Mouse (Mus musculus): ENCODE measurements around the gene Mbd6.

Mbd6 gene

GRCm38 (mm10) chr10:127290307-127290929 lies 1.6 kb upstream of the Mbd6 start:
- DNase-seq (ENCODE audit: extremely low read depth, insufficient read length, low spot score) = peak; percentile 99

- peak; percentile 61 for DNase-seq (ENCODE audit: extremely low read depth, insufficient read length, low spot score)
These were observed 864 bp upstream of the Mbd6 start for GRCm38 (mm10) chr10:127289573-127290191.

GRCm38 (mm10) chr10:127288328-127288799 lies 454 bp downstream of the Mbd6 start:
- no peak for DNase-seq (ENCODE audit: extremely low read depth, insufficient read length, low spot score)

GRCm38 (mm10) chr10:127287936-127288293 lies 903 bp downstream of the Mbd6 start:
- no peak for DNase-seq (ENCODE audit: extremely low read depth, insufficient read length, low spot score)

- no peak for DNase-seq (ENCODE audit: extremely low read depth, insufficient read length, low spot score)
These were observed 1.4 kb downstream of the Mbd6 start for GRCm38 (mm10) chr10:127287271-127287935.

- no peak for DNase-seq (ENCODE audit: extremely low read depth, insufficient read length, low spot score)
These were observed 2.1 kb downstream of the Mbd6 start for GRCm38 (mm10) chr10:127286730-127287129.

- DNase-seq (ENCODE audit: extremely low read depth, insufficient read length, low spot score) = no peak
These were observed 2.6 kb downstream of the Mbd6 start for GRCm38 (mm10) chr10:127286194-127286593.

GRCm38 (mm10) chr10:127285644-127286043 lies 3.2 kb downstream of the Mbd6 start:
- no peak for DNase-seq (ENCODE audit: extremely low read depth, insufficient read length, low spot score)

- DNase-seq (ENCODE audit: extremely low read depth, insufficient read length, low spot score) = no peak
These were observed 3.9 kb downstream of the Mbd6 start for GRCm38 (mm10) chr10:127284724-127285500.

- DNase-seq (ENCODE audit: extremely low read depth, insufficient read length, low spot score) = no peak
These were observed 4.7 kb downstream of the Mbd6 start for GRCm38 (mm10) chr10:127284105-127284622.

GRCm38 (mm10) chr10:127282620-127283215 lies 6.1 kb downstream of the Mbd6 start:
- DNase-seq (ENCODE audit: extremely low read depth, insufficient read length, low spot score) = no peak

GRCm38 (mm10) chr10:127281316-127281715 lies 7.5 kb downstream of the Mbd6 start:
- DNase-seq (ENCODE audit: extremely low read depth, insufficient read length, low spot score) = no peak

- no peak for DNase-seq (ENCODE audit: extremely low read depth, insufficient read length, low spot score)
These were observed 9.1 kb downstream of the Mbd6 start for GRCm38 (mm10) chr10:127279730-127280129.

GRCm38 (mm10) chr10:127274261-127275022 lies 14.4 kb downstream of the Mbd6 start:
- no peak for DNase-seq (ENCODE audit: extremely low read depth, insufficient read length, low spot score)

- DNase-seq (ENCODE audit: extremely low read depth, insufficient read length, low spot score) = no peak
These were observed 16.4 kb downstream of the Mbd6 start for GRCm38 (mm10) chr10:127272371-127272770.

- DNase-seq (ENCODE audit: extremely low read depth, insufficient read length, low spot score) = no peak
These were observed 18.9 kb downstream of the Mbd6 start for GRCm38 (mm10) chr10:127269884-127270283.

GRCm38 (mm10) chr10:127269036-127269435 lies 19.8 kb downstream of the Mbd6 start:
- DNase-seq (ENCODE audit: extremely low read depth, insufficient read length, low spot score) = no peak

- no peak for DNase-seq (ENCODE audit: extremely low read depth, insufficient read length, low spot score)
These were observed 20.4 kb downstream of the Mbd6 start for GRCm38 (mm10) chr10:127268401-127268800.

GRCm38 (mm10) chr10:127267318-127267717 lies 21.5 kb downstream of the Mbd6 start:
- no peak for DNase-seq (ENCODE audit: extremely low read depth, insufficient read length, low spot score)
